Mouse (Mus musculus): ENCODE data around the gene Clec11a.

DNA sequence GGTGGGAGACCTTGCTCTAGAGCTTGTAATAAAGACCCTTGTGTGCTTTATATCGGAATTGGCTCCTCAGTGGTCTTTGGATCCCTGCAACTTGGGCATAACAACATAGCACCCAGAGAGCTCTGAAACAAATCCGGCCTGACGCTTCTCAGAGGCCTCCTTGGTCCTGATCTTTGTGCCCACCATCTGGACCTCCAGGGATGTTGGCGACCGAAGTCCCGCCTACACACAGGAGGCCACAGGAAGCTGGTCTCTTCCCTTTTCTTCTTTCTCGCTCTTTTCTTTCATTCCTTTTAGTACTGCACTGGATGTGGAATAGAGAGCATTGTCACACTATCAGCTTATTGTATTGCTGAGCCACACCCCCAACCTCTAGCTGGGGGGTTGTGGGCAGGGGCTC lies 33.3 kb downstream of the Clec11a start:
- TF ChIP-seq CTCF (IDR thresholded peaks at IDR 0.05; ENCODE audit: low read depth), result no peak
- TF ChIP-seq EP300 (IDR thresholded peaks at IDR 0.05; ENCODE audit: low read depth), result no peak

Measured in liver, embryonic 14.5 days (tissue).